Mouse (Mus musculus) kidney, adult 9 months (tissue): ENCODE results near the gene Fam89b.
A peak's percentile ranks its signal among the peaks of the same experiment; 100 is the strongest.

Source experiments
- DNase-seq: peaks from one replicate; pipeline ENCODE4 v3.0.0; 2022

Fam89b gene

GRCm38 (mm10) chr19:5729444-5729815 lies at the start of gene Fam89b:
Gene Fam89b (minus strand): TSS chr19:5729653.
- DNase-seq: peak; percentile 91

DNA sequence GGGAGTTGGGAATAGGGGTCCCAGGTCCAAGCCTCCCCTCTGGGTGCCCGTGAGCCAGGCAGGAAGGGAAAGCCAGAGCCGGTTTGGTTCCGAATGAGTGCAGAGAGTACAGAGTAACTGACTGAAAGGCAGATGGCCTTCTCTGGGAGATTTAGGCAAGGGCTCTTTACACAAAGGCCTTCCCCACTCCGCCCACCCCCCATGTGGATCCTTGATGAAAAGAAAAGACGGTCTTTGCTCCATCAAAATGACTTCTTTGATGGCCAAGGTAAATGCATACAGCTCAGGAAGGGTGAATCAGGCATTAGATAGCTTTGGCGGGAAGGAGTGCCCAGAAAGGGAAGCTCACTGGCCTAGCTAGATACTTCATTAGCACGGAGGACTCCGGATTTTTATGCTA lies 48.9 kb upstream of the Fam89b start:
- no peak for DNase-seq

DNA sequence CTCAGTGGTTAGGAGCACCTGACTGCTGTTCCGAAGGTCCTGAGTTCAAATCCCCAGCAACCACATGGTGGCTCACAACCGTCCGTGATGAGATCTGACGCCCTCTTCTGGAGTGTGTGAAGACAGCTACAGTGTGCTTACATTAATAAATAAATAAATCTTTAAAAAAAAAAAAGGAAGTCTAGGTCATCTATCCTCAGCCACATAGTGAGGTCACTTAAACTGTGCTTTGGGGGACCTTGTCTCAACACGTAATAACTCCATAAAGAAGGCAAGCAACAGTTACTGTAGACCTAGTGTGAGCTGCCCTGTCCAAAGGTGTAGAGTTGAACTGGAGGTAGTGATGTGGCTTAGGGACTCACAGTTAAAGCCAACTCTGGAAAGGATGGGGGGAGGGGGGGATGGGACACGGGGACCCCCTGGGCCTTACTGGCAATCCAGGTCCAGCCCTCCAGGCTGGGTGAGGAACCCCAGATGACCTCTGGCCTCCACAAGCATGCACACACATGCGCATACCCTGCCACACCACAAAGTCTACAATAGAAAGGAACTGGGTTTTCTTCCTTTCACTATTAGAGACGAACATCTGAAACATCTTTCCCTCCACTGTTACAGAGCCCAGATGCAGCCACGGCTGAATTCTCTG lies 48.1 kb upstream of the Fam89b start:
- no peak for DNase-seq

- DNase-seq: peak; percentile 98
Observed at GRCm38 (mm10) chr19:5770925-5771860, 41.7 kb upstream of the Fam89b start, which contains the start of gene Scyl1. Gene Scyl1 (minus strand): TSS chr19:5771419.

DNA sequence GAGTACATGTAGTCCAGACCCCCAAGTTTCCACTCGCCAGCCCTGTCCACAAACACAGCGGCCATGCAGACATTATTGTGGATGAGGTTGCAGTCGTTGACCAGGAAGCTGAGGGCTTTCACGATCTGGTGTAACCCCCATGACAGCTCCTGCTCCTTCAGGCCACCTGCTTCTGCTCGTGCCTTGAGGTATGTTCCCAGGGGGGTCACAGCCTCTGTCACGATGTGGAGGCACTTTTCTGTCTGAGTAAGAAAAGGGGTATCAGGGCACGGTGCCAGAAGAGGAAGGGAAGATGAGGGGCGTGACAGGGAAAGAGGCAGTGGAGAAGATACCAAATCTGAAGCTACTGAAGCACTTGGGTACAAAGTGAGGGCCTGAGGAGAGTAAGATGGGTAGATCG lies 40.9 kb upstream of the Fam89b start:
- DNase-seq: no peak

DNA sequence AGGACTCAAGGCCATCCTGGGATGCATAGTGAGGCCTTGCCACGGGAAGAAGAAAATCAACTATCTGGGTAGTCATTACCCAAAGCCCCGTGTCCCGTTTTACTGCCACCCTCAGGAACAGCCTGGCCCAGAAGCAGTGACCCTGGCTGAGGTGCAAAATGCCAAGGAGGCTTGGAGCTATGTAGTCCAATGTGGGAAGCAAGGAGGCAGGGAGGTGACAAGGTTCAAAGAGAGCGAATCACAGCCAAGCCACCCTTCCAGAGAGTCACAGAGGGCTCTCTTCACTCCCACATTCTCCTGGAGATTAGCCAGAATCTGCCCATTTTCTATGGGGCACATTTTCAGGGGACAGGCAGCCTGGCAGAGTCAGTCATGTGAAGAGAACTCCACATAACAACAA lies 37.8 kb upstream of the Fam89b start:
- DNase-seq: peak; percentile 43

DNA sequence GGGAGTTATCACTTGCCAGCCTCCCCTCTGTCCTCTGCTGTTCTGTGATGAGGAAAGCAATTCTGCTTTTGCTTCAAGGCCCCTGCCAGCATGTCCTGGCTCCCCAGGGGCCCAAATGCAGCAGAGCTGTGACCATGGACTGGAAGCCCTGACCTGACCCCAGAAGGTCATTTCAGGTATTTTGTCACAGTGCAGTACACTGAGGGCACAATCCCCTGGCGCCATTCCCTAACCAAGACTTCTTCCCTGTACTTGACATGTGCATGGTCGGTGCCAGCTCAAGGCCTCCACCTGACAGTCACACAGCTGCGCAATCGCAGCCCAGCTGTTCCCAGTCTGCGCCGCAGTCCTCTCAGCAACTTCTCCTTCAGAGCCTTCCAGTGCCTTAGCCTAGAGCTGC lies 33.7 kb upstream of the Fam89b start:
- DNase-seq: no peak

GRCm38 (mm10) chr19:5758878-5759403 lies 29.5 kb upstream of the Fam89b start:
- no peak for DNase-seq

DNA sequence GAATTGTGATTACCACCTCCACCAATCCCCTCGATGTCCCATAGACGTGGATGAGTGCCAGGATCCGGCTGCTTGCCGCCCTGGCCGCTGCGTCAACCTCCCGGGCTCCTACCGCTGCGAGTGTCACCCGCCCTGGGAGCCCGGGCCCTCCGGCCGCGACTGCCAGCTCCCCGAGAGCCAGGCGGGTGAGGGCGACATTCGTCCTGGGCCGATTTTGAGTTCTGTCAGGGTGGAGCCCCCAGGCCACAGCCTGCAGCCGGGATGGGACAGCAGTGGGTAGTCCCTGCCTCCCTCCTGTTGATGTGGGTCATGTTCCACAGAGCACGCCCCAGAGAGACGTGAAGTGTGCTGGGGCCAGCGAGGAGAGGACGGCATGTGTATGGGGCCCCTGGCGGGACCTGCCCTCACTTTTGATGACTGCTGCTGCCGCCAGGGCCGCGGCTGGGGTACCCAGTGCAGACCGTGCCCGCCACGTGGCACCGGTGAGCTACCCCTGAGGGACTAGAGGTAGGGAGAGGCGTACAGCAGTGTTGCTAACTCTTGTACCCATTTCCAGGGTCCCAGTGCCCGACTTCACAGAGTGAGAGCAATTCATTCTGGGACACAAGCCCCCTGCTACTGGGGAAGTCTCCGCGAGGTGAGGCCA lies 27.7 kb upstream of the Fam89b start:
- no peak for DNase-seq

- no peak for DNase-seq
Observed at GRCm38 (mm10) chr19:5756321-5756985, 27.0 kb upstream of the Fam89b start.

DNA sequence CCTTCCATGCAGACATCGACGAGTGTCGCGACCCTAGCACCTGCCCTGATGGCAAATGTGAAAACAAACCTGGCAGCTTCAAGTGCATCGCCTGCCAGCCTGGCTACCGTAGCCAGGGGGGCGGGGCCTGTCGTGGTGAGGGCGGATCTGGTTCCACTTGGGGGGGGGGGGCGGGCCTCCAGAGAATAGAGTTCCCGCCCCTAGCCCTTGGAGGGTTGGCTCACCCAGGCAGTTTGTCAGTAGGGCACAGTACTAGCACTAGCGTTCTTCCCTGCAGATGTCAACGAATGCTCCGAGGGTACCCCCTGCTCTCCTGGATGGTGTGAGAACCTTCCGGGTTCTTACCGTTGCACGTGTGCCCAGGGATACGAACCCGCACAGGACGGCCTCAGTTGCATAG lies 22.3 kb upstream of the Fam89b start:
- DNase-seq: peak; percentile 61

DNA sequence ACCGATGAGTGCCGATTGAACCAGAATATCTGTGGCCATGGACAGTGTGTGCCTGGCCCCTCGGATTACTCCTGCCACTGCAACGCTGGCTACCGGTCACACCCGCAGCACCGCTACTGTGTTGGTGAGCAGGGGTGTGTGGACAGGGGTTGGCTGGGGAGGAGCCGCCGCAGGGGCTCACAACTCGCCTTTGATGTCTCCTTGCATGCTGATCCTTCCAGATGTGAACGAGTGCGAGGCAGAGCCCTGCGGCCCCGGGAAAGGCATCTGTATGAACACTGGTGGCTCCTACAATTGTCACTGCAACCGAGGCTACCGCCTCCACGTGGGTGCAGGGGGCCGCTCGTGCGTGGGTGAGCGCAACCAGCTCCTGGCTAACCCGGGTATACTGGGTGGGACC lies 21.5 kb upstream of the Fam89b start:
- DNase-seq: no peak

- no peak for DNase-seq
Observed at GRCm38 (mm10) chr19:5749476-5749875, 20.0 kb upstream of the Fam89b start.

- DNase-seq: no peak
Observed at GRCm38 (mm10) chr19:5746907-5747363, 17.5 kb upstream of the Fam89b start.

- DNase-seq: no peak
Observed at GRCm38 (mm10) chr19:5745756-5746710, 16.6 kb upstream of the Fam89b start.

DNA sequence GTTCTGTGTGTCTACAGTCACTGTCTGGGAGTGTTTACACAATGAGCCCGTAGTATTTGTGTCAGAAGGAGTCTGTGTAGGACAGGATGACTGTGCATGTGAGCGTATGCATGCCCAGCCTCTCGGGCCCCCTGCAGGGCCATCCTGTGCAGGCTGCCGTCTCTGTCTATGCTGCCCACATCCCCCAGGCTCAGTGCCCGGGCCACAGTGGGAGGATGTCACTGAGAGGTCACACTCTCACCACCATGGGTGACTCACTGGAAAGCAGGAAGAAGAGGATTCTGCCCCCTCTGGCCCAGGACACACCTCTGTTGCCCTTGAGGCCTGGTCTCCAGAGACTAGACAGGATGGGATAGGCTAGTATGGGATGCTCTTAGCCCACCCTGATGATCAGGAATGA lies 14.1 kb upstream of the Fam89b start:
- peak; percentile 38 for DNase-seq

DNA sequence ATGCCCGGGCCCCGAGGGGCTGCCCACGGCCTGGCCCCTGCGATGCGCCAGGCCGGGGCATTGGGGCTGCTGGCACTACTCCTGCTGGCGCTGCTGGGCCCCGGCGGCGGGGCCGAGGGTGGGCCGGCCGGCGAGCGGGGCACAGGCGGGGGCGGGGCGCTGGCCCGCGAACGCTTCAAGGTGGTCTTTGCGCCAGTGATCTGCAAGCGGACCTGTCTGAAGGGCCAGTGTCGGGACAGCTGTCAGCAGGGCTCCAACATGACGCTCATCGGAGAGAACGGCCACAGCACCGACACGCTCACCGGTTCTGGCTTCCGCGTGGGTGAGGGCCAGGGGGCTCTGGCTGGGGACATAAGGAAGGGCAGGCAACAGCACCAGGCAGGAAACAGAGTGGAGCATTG lies 12.8 kb upstream of the Fam89b start:
- DNase-seq: no peak

DNA sequence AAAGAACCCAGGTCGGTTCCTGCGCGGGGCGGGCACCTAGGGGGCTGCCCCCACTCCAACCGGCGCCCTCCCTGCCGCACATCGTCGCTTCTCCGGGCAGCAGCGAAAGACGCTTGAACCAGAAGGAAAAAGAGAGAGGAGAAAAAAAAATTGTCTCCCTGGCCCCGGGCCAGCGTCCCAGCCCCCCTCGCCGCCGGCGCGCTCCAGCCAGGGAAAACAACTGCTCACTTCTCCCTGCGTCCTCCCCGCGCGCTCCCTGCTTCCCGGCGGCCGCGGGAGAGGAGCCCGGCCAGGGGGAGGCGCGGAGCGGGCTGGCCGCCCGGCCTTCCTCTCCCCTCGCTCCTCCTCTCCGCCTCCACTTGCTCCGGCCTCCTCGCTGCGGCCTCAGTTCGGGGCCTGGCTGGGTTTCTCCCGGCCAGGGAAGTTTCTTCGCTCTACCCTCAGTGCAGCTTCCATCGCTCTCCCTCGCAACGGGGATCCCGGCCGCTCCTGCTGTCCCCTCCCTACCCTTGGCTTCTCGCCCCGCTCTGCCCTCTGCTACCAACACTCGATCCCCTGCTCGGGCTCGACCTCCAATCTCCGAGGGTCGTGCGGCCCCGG lies 12.3 kb upstream of the Fam89b start:
- peak; percentile 66 for DNase-seq

- DNase-seq: peak; percentile 46
Observed at GRCm38 (mm10) chr19:5740320-5741317, 11.2 kb upstream of the Fam89b start, which contains the start of gene Ltbp3. Gene Ltbp3 (plus strand): TSS chr19:5740904.

DNA sequence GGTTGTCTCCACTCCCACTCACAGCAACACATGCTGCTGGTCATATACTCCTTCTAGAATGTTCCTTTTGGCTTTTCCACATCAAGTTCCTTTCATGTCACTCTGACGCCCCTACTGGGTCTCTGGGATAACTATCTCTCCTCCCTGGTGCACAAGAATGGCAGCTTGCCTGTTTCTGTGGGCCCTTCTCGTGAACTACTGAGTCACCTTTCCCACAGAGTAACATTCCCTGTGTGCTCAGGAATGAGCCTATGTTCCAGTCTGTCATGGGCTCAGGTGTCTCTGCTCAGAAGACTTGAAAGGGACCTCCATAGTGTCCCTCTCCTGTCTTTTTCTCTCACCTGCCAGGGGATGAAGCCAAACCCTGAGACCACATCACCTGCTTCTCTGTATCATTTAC lies 10.0 kb upstream of the Fam89b start:
- no peak for DNase-seq
